Mouse (Mus musculus) ES-Bruce4 (cell line): ENCODE data around the gene Spink2.
"Not testable (repeated sequence)": the region's sequence is repeated elsewhere in the genome, so short reads cannot be mapped to it uniquely, and the experiment has no call there.

ENCODE experiments used
- CTCF ChIP-seq: IDR thresholded peaks from one replicate; pipeline ENCODE4 v1.8.1; 2011; ENCODE audit warnings: low read depth, low read length
- EP300 ChIP-seq: IDR thresholded peaks from 2 replicates; pipeline ENCODE4 v1.6.1; 2011; ENCODE audit warnings: low read depth, low read length; ENCODE audit not compliant: insufficient read depth
- POLR2A ChIP-seq: IDR thresholded peaks from one replicate; pipeline ENCODE4 v1.8.1; 2011; ENCODE audit warnings: low read length; ENCODE audit not compliant: insufficient read depth

DNA sequence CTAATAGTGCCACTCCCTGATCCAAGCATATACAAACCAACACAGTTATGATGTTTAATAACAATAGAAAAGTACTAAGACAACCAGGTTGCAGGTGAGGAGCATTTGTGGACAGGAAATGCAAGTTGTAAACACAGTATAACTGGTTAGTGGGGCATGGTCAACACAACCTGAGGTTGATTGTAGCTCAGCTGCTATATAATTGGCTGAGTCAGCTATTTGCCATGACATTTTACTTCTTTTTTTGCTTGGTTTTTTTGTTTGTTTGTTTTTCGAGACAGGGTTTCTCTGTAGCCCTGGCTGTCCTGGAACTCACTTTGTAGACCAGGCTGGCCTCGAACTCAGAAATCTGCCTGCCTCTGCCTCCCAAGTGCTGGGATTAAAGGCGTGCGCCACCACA, 20.6 kb upstream of the Spink2 start:
- not testable (repeated sequence) for TF ChIP-seq POLR2A, CTCF, EP300
